Mouse (Mus musculus) right cerebral cortex, adult 18-20 months (tissue): Measurements from ENCODE around the gene Inpp4b.

Experiments
- DNase-seq: peaks from one replicate; pipeline ENCODE4 v3.0.0; 2022; ENCODE audit warnings: mixed read lengths

The Inpp4b gene

DNA sequence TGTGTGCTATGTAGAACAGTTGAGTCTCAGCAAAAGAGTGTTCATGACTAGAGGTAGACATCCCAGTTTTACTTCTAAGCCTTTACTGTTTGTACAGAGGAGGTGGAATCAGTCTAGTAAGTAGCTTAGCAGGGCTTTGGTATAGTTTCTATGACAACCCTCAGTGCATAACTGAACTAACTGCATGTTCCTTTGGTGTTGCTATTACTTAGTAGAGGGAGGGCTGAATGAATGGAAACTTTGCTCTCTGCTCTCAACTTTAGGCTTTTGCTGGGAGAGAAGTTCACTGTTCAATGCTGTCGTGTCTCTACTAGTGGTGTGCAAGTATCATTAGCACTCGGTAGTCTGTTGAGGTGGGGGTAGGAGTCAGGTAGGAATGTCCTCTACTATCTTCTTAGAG is 393.3 kb downstream of the Inpp4b start:
- DNase-seq: no peak

DNA sequence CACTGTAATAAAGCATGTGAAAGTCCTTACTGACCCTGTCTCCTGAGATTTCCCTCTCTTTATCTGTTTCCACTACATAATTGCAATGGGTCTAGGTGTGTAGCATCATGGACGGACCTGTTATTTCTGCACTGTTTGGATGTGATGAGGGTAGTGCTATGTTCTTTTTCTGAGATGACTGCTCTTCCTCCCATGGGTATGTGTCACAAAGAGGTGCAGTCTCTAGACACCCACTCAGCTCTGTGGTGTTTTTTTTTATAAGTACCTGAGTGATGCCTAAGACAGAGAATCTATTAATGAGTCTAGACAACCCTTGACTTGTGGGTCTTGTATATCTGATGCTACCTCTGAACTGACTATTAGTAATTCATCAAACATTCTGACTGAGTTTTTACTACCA is 393.7 kb downstream of the Inpp4b start:
- DNase-seq: no peak

DNA sequence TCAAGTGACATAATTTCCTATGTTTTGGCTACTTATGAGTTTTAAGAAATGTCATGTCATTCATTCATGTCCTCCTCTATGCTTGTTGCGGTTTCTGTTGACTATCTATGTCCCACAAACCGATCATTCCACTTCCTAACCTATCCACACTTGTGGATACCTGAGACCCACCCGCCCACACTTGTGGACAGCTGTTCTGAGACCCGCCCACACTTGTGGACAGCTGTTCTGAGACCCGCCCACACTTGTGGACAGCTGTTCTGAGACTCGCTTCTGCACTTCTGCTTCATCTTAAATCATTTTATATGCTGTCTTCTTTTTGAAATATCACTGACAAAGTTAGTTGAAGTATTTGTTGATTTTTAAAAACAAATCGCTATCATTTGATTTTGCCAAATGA is 400.2 kb downstream of the Inpp4b start:
- DNase-seq: no peak

DNA sequence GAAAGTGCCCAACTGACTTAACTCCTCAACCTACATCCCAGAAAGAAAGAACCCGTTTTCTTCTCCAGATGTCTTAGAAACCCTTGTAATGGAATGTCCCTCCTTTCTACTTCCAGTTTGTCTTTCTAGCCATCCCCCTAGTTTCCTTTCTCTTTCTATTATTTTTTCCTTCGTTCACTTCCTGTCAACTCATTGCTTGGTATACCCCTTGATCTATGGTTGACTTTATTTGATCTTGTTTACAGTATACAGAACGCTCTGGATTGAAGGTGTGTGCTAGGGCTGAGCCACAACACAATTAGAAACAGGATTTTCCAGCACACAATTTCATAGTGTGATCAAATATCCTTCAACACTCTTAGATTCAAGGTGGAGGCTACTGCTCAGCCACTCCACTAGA is 400.7 kb downstream of the Inpp4b start:
- no peak for DNase-seq

DNA sequence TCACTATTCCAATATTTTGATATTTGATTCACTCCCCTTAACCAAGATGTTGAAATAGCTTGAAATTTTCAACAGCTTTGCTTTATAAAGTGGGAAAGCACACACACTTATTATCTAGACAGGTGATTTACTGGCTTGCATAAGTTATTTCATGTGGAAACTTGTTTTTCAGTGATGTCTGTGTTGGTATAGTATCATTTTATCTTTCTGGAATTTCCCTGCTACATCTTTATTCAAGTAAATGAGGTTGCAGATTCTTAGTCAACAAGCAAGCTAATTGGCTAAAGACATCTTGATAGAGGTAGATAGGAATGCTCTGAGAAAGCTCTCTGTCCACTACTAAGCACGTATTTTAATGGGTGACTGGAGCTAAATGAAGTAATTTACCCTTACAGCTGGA is 403.1 kb downstream of the Inpp4b start:
- no peak for DNase-seq

DNA sequence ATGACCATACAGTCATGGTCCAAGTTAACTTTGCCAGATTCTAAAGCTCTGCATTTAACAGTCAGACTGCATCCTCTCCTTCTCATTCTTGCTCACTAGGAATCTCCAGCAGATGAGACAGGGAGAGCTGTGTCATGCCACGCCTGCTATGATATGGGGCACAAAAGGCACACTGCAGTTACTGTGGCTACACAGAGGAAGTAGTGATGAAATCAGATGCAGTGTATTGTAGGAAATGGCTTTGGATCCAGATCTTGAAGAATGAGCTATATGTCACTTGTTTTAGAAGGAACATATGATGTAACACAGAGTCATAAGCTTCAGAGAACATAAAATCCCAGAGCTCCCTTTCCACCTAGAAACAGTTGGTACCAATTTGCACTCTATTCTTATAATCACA is 408.8 kb downstream of the Inpp4b start:
- no peak for DNase-seq

DNA sequence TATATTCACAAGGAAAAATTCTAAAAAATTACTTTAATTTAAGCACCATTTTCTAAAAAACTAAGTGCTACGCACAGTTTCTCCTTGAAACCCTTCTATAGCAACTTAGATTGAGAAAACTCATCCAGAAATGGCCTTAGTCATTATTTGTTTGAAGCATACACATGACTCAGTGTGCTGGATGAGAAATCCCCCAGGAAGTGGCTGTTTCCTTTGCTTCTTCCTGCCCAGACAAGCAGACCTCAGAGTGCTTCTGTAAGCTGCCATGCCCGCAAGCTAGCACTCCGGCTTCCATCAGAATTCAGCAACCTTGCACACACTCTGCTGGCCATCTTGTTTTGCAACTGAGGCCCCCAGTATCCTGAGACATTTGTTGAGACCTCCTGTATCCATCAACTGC is 414.3 kb downstream of the Inpp4b start:
- no peak for DNase-seq

DNA sequence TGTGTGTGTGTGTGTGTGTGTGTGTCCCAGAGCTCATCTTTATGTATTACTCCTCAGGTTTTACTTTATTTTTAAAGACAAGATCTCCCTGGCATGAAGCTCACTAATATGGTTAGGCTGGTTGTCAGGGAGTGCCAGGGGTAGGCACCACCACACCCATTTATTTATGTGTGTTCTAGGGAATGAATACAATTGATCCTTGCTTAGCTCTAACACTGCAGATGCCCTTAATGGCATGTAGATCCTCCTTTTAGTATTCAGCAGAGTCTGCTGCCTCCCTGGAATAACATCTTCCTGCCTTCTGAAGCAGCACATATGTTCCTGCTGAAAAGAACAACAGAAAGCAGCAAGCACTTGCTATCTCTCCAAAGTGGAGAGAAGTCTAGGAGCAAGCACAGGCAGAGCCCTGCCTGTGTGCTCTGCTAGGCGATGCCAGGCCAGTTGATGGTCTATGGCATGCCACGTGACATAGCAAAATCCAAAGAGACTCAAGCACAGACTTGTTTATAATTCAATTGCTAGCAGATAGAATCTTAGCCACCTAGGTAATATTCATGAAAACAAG is 415.3 kb downstream of the Inpp4b start:
- DNase-seq: no peak

DNA sequence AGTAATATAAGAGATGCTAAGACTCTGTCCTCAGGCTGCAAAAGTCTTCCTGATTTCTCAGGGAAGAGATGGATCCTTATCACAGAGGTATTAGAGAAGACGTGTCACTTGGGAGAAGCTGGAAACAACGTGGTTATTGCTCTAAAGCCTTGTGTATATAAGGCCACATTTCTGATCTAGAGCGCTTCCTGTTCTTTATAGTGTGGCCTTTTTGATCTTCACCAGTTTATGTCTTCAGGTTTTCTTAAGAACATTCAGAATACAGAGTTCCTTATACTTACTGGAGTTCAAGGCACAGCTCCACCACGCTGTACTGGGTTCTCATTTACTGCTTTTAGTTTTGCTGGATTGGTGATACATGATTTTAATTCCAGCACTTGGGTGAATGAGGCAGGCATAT is 419.1 kb downstream of the Inpp4b start:
- no peak for DNase-seq

DNA sequence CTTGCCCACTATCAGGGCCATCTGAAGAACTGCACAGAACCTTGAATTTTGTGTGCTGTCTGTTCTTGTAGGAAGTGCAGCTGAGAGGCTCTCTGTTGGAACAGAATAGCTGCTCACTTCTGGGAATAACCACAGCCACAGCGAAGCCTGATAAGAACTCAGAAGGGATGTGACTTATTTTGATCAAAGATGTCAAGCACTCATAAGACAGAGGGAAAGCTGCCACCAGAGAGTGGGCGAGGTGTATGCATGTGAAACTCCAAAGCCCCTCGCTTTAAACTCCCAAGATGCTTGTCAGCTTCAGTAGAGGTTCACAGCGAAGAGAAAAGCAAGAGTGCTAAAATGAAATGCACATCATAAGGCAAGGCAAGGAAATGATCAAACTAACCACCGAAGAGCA is 423.7 kb downstream of the Inpp4b start:
- no peak for DNase-seq

DNA sequence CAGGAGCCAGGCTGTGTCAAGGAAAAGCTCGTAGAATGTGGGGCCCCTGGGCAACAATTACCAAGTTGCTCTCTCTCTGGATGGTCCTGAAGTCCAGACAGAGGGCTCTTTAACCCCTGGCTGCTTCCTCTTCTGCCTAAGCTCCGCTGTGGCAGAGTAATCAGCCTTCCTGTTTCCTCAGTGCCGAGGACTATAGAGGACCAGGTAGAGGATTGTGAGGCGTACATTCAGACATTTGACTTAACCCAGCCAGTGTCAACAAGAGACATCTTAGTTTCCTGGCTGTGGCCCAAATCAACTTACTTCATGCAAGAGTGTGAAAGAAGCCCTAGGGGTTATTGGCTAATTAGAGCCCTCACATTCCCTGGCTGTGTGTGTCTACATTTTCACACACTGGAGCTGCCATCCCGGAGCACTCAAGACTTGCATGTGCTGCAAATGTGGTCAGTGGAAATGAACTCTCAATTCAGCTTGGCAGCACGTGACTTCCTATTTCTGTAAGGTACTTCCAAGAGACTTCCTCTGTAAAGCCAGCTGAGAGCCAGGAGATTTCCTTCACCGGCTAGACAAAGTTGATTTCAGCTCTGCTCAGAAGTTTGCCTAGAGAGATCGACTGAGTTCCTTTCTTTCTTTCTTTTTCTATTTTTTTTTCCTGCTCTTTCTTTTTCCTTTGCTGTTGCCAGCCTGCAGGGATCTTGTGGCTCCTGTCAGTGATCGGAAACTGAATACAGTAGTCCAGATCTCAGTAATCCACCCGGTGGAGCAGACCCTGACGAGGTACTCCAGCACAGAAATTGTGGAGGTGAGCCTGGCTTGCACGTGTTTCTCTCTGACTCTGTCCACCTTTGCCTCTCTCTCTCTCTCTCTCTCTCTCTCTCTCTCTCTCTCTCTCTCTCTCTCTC is 425.3 kb downstream of the Inpp4b start:
- no peak for DNase-seq

DNA sequence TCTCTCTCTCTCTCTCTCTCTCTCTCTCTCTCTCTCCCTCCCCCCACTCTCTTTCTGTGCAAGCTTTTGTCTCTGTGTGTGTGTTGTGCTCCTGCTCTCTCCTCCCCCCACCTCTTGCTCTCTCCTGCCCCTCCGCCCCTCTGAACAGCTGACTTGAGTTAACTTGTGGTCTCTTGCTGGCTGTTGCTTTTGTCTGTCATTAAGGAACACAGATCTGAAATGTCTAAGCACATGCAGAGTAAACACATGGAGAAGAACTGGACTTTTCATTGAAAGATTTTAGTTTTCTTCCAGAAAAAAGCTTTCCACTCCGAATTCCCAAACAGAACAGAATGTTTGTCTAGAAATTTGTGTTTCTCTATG is 425.9 kb downstream of the Inpp4b start:
- DNase-seq: no peak

DNA sequence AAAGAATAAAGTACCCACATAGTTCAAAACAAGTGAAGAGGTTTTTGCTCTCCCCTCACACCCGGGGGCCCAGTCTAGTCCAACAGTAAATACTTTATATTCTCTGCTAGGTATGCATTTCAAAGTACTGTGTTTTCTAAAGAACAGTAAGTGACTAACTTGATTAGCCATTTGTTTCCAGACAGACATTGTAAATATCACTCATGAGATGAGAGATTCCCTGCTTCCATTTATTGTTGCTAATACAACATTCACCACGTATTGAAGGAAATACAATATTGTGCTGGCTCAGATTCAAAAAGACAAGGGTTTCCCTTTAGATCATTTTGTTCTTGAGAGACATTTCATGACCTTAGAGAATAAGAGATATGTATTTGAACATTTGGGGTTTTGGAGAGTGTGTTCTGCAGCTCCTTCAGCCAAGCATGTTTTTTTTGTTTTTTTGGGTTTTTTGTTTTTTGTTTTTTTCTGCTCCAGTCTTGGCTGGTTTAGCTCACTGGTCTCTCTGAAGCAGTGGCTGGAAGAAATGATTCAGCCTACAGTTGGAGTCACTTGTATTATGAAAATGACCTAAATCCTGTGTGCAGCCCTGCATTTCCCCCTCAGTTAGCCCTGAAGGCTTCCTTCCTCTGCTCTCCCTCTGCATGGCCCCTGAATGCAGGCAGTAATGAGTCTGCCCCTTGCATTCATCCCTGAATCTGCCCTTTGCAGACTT is 426.5 kb downstream of the Inpp4b start:
- no peak for DNase-seq

DNA sequence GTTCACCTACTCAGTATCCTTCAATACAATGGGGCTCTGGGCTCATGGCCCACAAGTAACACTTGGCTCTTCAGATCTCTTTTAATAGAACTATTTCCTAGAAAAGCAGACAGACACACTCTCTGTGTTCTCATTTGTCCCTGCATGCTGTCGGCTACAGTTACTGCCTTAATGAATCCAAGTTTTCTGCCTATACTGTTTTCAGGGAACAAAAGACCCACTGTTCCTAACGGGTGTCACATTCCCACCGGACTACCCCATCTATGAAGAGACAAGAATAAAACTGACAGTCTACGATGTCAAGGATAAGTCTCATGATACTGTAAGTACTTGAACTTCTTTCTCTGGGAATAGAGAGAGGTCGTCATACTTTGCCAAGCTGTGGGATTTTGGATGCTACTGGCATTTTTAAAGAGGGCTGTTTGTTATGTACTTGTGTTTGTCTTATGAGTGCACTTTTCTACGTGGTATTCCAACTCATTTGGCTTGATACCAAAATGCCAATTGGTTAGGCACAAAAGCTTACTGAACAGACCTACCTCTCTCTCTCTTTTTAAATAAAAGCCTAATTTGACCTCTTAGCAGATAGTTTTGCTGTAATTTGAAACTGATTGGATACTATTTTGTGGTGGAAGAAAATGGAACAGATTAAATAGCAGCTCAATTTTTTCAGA is 428.4 kb downstream of the Inpp4b start:
- no peak for DNase-seq

DNA sequence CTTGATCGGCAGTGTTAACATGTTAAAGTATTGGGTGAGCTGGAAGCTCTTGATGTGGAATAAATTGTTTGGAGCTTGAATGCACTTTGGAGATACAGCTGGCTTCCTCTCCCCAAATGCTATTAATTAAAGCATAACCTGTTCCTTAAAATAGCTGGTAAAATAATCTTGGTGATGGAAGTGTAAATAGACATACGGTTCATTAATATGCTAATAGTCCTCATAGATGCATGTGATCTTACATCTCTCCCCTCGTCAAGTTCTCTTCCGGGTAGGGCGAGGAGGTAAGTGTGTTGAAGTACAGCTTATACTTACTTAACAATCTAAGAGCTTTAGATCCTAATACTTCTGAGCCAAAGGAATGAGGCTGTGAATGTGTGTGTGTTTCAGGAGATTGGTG is 430.5 kb downstream of the Inpp4b start:
- no peak for DNase-seq

DNA sequence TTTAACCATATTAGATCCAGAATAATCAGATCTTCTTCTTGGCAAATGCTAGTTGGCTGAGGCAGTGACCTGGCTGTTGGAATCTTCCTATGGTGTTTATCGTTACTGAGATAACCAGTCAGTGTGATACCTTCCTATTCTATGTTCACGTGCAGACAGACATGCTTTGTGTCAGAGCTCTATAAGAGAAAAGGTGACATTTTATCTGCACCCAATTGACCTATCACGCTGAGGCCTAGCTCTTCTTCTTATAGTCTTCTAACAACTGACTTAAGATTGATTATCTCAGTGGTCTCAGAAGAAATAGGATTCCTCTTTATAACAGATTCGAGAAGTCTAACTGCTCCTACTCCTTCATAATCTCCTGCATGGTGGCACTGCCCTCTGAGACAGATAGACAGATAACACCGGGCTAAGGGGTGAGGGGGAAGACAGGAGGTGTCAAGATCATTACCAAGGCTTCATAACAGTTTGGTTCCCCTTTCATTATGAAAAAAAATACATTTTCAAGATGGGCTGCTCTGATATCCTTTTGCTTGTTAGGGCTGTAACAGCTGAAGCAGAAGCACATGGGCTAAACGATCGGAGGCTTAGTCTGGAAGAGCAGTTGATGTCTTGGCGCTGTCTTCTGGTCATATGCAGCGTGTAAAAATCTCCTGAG is 431.1 kb downstream of the Inpp4b start:
- DNase-seq: no peak

DNA sequence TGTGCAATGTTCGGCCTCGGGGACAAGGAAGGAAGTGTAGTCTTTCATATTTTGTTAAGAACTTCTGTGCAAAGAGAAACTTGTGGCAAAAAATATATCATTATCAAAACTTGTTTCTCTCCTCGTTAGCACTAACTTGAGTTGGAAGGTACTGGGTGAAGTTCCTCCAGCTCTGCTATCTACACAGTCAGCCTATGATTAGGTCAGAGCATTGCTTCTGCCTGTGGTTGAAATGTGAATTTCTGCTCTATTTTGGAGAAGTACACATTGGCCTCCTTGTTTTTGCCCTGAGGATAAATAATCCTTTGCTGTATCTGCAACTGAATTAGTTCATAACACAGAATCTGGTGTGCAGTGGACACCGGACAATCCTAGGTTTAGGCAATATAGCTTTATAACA is 431.7 kb downstream of the Inpp4b start:
- DNase-seq: no peak

DNA sequence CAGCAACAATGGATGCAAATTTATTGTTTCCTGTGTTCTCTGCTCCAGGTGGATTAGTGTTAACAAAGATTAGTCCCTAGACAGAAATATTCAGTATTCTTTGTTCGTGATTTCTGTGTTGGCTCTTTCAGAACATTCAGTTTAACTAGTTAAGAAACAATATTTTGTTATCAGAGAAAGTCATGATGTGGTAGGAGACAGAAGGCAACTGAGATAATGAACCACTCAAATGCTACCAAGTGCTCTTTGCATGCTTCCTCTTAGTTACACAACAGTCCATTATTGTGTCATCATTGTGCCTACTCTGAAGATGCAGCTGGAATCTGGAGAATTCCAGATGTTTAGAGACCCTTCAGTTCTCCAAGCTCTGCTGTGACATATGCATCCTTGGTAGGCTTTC is 432.1 kb downstream of the Inpp4b start:
- DNase-seq: no peak

DNA sequence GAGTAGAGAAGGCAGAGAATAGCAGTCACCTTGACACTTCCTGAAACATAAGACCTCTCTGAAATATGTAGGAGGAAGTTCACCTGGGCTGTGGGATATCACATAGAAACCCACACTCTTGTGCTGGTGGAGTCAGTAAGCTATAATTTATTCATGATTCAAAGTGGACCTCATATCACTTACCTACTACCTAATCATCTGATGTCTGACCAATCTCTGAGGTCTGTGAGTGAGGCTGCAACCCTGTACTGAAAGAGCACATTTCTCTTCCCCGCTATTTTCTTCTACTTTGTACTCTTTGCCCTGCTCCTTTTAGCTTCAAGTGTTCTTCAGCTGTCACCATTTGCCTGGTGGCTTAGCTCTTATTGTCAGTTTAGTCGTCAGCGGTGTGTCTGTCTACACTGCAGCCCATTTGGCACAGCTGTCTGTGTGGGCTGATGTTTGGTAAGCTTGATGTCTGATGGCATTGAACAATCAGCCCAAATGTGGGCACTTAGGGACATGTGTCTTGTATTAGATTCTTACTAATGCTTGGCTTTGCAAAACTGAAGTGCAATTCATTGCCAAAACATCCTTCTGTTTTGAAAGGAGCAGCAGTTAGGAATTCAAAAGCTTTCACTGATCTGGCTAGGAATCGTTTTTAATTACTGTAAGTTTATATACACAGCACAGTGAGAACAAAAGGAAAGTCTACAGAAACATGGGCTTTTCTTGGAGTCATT is 434.3 kb downstream of the Inpp4b start:
- no peak for DNase-seq

DNA sequence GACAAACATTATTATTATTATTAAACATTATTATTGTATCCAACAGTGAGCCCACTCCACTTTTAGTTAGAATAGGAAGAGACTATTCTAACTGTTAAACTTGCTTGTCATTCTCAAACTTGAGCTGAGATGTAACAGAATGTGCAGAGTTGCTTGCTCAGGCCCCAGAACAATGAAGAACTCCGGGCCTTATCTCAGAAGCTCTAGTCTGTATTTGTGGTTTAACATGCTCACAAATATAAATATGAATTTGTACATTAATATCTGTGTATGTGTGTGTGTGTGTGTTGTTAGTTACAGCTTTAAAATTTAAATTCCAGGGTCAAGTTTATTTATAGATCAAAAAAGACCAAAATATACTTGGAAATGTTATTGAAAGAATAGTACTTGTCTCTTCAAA is 435.3 kb downstream of the Inpp4b start:
- DNase-seq: no peak

DNA sequence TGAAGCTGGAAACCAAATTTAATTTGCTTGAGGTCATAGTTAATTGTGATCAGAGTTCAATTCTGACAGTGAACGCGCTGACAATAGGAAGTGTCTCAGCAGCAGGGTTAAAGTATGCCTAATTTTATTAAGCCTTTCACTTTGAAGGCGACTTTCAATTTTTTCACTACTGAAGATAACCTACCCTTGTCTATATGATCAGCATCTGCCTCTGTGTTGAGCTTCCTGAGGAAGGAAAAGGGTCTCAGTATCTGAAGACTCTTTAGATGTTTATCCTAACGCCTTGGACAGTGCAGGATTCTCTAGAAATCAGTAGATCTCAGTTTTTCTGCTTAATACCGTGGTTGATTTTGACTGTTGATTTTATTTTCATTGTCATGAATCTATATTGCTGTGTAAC is 437.1 kb downstream of the Inpp4b start:
- DNase-seq: no peak

DNA sequence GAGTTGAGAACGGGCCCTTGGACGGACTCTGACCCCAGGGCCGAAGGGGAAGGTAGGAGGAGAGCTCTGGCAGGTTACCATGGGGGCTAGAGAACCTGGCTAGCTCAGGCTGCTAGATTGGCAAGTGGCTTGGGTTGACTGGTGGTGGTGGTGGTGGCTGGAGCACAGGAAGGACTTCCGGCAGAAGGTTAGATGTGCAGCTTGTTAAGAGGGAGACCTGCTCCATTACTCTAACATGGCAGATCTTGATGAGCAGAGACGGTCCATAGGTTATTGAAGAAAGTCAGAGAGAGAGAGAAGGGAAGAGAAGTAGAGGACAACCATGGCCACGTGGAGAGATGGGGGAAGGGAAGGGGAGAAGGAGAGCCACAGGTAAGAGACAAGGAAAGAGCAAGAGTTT is 437.8 kb downstream of the Inpp4b start:
- no peak for DNase-seq
